Mouse (Mus musculus): ENCODE data around the gene Agbl4. TPM values are rescaled to one million over a fixed set of nuclear protein-coding genes. Genes with fewer than 3 reads are reported as not detected.

Gene Agbl4
- polyA plus RNA-seq, 1 experiment from 2014 or later, result 0.81 TPM

DNA sequence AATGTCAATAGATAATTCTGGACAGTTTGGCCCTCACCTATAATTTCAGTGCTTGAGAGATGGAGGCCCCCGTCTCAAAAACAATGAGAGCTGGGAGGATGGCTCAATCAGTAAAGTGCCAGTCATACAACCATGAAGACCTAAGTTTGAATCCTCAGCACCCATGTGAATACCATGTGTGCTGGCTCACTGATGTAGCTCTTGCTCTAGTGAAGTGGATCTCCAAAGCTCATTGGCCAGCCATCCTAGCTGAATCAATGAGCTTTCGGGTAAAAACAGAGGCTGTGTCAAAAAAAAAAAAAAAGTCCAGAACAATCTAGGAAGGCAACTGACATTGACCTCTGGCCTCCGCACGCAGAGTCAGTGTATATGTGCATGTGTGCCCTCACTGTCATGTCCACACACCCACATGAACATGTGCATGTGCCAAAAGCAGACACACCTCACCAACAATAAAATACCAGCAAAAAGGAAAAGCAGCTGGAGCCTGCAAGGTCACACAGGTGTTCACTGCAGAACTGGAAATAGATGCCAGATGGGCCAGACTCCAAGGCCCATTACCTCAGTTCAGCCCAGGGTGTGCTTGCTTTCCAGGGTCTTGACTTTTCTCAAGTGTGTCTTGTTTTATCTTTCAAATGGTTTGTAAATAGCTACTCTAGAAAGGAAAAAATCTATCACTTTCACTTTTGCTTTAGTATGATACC is 1192.2 kb downstream of the Agbl4 start:
- no peaks in the 10 kb centered on the region for H3K4me1 ChIP-seq (ENCODE audit: control insufficient read depth, insufficient read depth, low read length)
- H3K27me3 ChIP-seq (replicated peaks; ENCODE audit: control insufficient read depth, insufficient read depth, low read length), result no peaks in the 10 kb centered on the region
- H3K9ac ChIP-seq (ENCODE audit: low read depth, low read length), result no peak overlapping the region
- H3K4me3 ChIP-seq (ENCODE audit: low read depth, low read length), result no peak overlapping the region
- H3K27ac ChIP-seq (replicated peaks; ENCODE audit: low read depth, low read length), result no peak overlapping the region
- 81% methylated on average over 4 of the region's 4 CpGs for whole genome bisulfite sequencing
- no peak overlapping the region for H3K4me2 ChIP-seq (ENCODE audit: low read depth, low read length)
- no peaks in the 10 kb centered on the region for H3K9me3 ChIP-seq (ENCODE audit: control insufficient read depth, low read length)
- no peak for ATAC-seq (ENCODE audit: low read depth)
- H3K36me3 ChIP-seq (ENCODE audit: control insufficient read depth, insufficient read depth, low read length), result no peaks in the 10 kb centered on the region
- no peak for DNase-seq (ENCODE audit: low spot score)

DNA sequence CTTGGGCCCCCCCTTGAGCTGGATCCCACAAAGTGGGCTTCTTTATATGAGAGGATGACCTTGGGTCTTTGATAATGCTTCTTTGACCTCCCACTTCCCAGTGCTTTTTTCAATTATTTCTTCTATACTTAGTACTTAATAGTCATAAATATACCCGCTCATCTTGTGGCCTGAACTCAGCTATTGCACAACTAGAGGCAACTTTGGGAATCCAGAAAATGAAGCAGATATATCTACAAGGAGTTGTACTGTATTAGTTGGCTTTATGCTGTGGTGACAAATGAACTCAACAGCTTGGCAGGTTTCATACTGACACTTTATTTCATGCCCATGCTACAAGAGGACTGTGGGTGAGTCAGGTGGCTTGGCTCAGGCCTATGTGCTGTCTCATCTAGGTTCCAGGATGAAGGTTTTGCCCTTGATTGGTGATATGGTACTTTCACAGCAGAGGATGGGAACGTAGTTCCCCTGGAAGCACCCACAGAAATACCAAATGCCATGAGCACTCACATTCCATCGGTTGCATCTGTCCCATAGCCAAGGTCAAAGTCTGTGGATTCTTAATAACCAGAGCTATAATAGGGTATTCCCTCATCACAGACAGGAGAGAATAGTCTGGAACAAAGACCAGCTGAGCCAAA is 1197.3 kb downstream of the Agbl4 start:
- Histone ChIP-seq H3K9ac (ENCODE audit: low read depth, low read length) (no peak overlapping the region), H3K27ac (replicated peaks; ENCODE audit: low read depth, low read length) (no peak overlapping the region), H3K4me2 (ENCODE audit: low read depth, low read length) (no peak overlapping the region), H3K4me3 (ENCODE audit: low read depth, low read length) (no peak overlapping the region), H3K4me1 (ENCODE audit: control insufficient read depth, insufficient read depth, low read length) (0 out of 2 replicates have a peak, but pooled peaks cover 4% of the 10 kb centered on the region), H3K27me3 (replicated peaks; ENCODE audit: control insufficient read depth, insufficient read depth, low read length) (no peaks in the 10 kb centered on the region), H3K9me3 (ENCODE audit: control insufficient read depth, low read length) (no peaks in the 10 kb centered on the region), H3K36me3 (ENCODE audit: control insufficient read depth, insufficient read depth, low read length) (no peaks in the 10 kb centered on the region)
- 84% methylated on average over 3 of the region's 3 CpGs for whole genome bisulfite sequencing
- no peak for ATAC-seq (ENCODE audit: low read depth)
- no peak for DNase-seq (ENCODE audit: low spot score)

DNA sequence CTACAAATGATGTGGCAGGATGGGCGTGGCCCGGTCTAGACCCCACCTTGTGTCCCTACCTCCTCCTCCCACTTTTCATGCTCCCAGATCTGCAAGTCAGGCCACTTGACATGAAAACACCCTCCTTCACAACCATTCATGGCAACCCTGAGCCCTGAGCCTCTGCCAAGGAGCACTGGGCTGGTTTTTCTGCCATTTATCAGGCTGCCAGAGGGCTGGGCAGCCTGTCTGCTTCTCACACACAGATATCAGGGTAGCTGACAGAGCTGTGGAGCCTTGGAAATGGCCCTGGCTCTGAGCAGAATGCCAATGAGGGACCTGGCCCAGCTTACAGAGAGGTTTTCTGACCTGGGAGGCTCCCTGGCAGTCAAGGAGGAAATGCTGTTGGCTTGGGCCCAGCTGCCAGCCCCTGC is 1199.8 kb downstream of the Agbl4 start:
- Histone ChIP-seq H3K4me1 (ENCODE audit: control insufficient read depth, insufficient read depth, low read length) (0 out of 2 replicates have a peak, but pooled peaks cover 4% of the 10 kb centered on the region), H3K27me3 (replicated peaks; ENCODE audit: control insufficient read depth, insufficient read depth, low read length) (no peaks in the 10 kb centered on the region), H3K9me3 (ENCODE audit: control insufficient read depth, low read length) (no peaks in the 10 kb centered on the region), H3K36me3 (ENCODE audit: control insufficient read depth, insufficient read depth, low read length) (no peaks in the 10 kb centered on the region), H3K9ac (ENCODE audit: low read depth, low read length) (no peak overlapping the region), H3K4me3 (ENCODE audit: low read depth, low read length) (no peak overlapping the region), H3K27ac (replicated peaks; ENCODE audit: low read depth, low read length) (no peak overlapping the region), H3K4me2 (ENCODE audit: low read depth, low read length) (no peak overlapping the region)
- WGBS, result 94% methylated on average over 2 of the region's 2 CpGs
- ATAC-seq (ENCODE audit: low read depth) (no peak), DNase-seq (ENCODE audit: low spot score) (peak; percentile 14)

DNA sequence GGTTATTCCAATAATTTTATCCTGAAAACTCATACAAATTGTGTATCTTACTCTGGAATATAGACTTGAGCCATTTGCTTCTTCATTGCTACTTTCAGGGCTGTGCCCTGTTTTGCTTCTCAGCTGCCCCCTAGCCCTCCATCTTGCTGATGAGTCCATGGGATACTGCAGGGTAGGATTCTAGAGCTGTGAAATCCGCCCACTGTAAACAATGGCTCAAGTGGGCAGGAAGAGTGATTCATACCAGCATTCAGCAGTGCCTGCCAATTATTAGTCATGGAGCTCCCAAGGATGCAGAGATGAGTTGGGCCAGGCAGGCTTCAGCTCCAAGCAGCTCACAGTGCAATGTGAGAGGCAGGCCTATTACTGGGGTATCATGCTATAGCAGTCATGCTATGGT is 1200.5 kb downstream of the Agbl4 start:
- H3K27me3 ChIP-seq (replicated peaks; ENCODE audit: control insufficient read depth, insufficient read depth, low read length), result no peaks in the 10 kb centered on the region
- H3K4me3 ChIP-seq (ENCODE audit: low read depth, low read length), result no peak overlapping the region
- ATAC-seq (ENCODE audit: low read depth) (peak; percentile 37; the same call in 1 of the 2 replicates), DNase-seq (ENCODE audit: low spot score) (peak; percentile 26)
- H3K27ac ChIP-seq (replicated peaks; ENCODE audit: low read depth, low read length), result no peak overlapping the region
- WGBS, result 52% methylated on average over 1 of the region's 1 CpGs
- H3K9ac ChIP-seq (ENCODE audit: low read depth, low read length), result no peak overlapping the region
- H3K9me3 ChIP-seq (ENCODE audit: control insufficient read depth, low read length), result no peaks in the 10 kb centered on the region
- no peaks in the 10 kb centered on the region for H3K36me3 ChIP-seq (ENCODE audit: control insufficient read depth, insufficient read depth, low read length)
- H3K4me1 ChIP-seq (ENCODE audit: control insufficient read depth, insufficient read depth, low read length), result 0 out of 2 replicates have a peak, but pooled peaks cover 4% of the 10 kb centered on the region
- H3K4me2 ChIP-seq (ENCODE audit: low read depth, low read length), result no peak overlapping the region

DNA sequence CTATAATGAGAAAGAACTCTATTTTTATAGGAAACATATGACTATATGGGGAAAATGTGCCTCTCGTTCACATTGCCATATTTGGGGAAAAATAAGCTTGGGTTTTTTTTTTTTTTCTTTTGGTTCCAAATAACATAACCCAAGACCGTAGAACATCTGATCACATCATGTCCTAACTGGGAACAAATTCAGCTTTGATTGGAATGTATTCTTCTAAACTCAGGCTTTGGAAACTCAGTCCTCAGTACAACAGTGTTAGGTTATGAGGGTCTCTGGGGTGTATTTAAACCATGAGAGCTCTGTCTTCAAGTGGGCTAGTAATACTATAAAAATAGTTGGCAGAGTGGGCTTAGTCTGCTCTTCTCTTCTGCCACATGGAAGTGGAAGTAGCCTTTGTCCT is 1205.7 kb downstream of the Agbl4 start:
- H3K4me1 ChIP-seq (ENCODE audit: control insufficient read depth, insufficient read depth, low read length), result no peaks in the 10 kb centered on the region
- 51% methylated on average over 2 of the region's 2 CpGs for WGBS
- H3K4me2 ChIP-seq (ENCODE audit: low read depth, low read length), result no peak overlapping the region
- H3K9me3 ChIP-seq (ENCODE audit: control insufficient read depth, low read length), result no peaks in the 10 kb centered on the region
- H3K36me3 ChIP-seq (ENCODE audit: control insufficient read depth, insufficient read depth, low read length), result no peaks in the 10 kb centered on the region
- ATAC-seq (ENCODE audit: low read depth), result no peak
- H3K9ac ChIP-seq (ENCODE audit: low read depth, low read length), result no peak overlapping the region
- peak overlapping the region; percentile 67; the same call in 1 of the 2 replicates for H3K27ac ChIP-seq (replicated peaks; ENCODE audit: low read depth, low read length)
- peak; percentile 64 for DNase-seq (ENCODE audit: low spot score)
- no peak overlapping the region for H3K4me3 ChIP-seq (ENCODE audit: low read depth, low read length)
- H3K27me3 ChIP-seq (replicated peaks; ENCODE audit: control insufficient read depth, insufficient read depth, low read length), result no peaks in the 10 kb centered on the region

DNA sequence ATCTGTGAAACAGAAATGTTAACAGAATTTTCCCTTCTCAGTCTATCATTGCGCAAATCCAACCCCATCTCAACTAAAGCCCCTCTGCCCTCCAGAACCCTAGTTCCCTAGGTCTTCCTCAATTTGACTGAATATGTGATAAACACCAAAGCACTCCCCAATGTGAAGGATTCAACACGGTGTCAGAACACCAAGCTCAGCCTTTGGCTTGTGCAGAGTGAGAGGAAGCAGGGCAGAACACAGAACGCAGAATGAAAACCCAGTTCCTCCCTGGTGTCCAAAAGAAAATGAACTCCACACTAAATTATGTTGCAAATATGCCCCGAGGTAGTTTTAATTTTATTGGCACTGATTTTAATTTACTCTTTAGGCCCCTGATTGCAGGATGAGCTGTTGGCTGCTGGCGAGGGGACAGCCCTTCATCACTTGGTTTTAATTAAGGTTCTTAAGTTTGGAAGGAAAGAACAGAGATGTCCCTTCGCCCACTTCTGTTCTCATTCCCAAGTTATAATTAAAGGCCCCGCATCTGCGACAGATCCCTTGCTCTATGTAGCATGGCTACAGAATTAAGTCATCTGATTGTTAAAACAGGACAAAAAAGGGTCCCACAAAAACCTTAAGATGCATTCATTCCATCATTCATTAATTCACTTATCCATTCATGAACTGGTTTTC is 1210.5 kb downstream of the Agbl4 start:
- Histone ChIP-seq H3K9ac (ENCODE audit: low read depth, low read length) (no peak overlapping the region), H3K4me3 (ENCODE audit: low read depth, low read length) (no peak overlapping the region), H3K4me2 (ENCODE audit: low read depth, low read length) (no peak overlapping the region), H3K4me1 (ENCODE audit: control insufficient read depth, insufficient read depth, low read length) (no peaks in the 10 kb centered on the region), H3K9me3 (ENCODE audit: control insufficient read depth, low read length) (no peaks in the 10 kb centered on the region), H3K36me3 (ENCODE audit: control insufficient read depth, insufficient read depth, low read length) (no peaks in the 10 kb centered on the region), H3K27me3 (replicated peaks; ENCODE audit: control insufficient read depth, insufficient read depth, low read length) (no peaks in the 10 kb centered on the region), H3K27ac (replicated peaks; ENCODE audit: low read depth, low read length) (no peak overlapping the region)
- ATAC-seq (ENCODE audit: low read depth), result no peak
- DNase-seq (ENCODE audit: low spot score), result no peak
- 60% methylated on average over 8 of the region's 8 CpGs for WGBS

DNA sequence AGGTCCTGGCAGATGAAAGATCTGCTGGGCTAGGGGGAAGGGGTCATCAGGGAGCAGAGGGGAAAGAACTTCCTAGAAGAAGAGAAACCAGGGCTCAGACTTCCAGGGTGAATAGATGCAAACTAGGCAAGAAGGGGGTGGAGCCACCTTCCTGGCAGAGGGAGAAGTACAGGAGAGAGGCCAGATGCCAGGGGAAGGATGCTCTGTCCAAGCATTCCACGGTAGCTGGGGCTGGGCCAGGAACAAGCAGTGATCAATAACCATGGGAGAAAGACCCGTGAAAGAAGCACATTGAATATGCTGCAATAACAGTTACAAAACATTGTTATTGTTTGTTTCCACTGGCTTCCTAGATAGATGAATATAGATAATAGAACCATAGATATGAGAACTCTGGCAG is 1224.4 kb downstream of the Agbl4 start:
- 41% methylated on average over 2 of the region's 2 CpGs for WGBS
- ATAC-seq (ENCODE audit: low read depth) (no peak), DNase-seq (ENCODE audit: low spot score) (no peak)
- Histone ChIP-seq H3K4me3 (ENCODE audit: low read depth, low read length) (no peak overlapping the region), H3K4me2 (ENCODE audit: low read depth, low read length) (no peak overlapping the region), H3K27me3 (replicated peaks; ENCODE audit: control insufficient read depth, insufficient read depth, low read length) (no peaks in the 10 kb centered on the region), H3K9me3 (ENCODE audit: control insufficient read depth, low read length) (no peaks in the 10 kb centered on the region), H3K27ac (replicated peaks; ENCODE audit: low read depth, low read length) (no peak overlapping the region), H3K9ac (ENCODE audit: low read depth, low read length) (no peak overlapping the region), H3K36me3 (ENCODE audit: control insufficient read depth, insufficient read depth, low read length) (no peaks in the 10 kb centered on the region), H3K4me1 (ENCODE audit: control insufficient read depth, insufficient read depth, low read length) (no peaks in the 10 kb centered on the region)

DNA sequence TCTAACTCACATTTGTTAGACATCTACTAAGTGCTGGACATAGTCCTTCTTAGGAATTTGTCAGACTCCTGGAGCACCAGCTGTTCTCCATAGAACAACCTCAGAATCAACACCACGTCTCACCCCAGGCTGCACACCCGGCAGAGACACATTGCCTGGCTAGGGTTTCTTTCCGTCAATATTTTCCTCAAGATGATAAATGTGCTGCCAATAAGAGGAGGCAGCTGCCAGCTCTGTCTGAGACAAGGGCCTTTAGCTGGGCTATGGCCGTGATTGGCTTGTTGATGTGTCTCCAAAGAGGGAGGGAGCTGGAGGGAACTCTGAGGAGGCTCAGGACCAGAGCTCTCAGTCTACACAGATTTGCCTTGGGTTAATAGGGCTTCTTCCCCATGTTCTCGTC is 1227.5 kb downstream of the Agbl4 start:
- WGBS, result 36% methylated on average over 5 of the region's 5 CpGs
- no peak overlapping the region for H3K4me2 ChIP-seq (ENCODE audit: low read depth, low read length)
- 0 out of 2 replicates have a peak overlapping the region, but pooled peaks have one; percentile 13 for H3K27ac ChIP-seq (replicated peaks; ENCODE audit: low read depth, low read length)
- DNase-seq (ENCODE audit: low spot score), result peak; percentile 46
- no peak overlapping the region for H3K4me3 ChIP-seq (ENCODE audit: low read depth, low read length)
- no peaks in the 10 kb centered on the region for H3K36me3 ChIP-seq (ENCODE audit: control insufficient read depth, insufficient read depth, low read length)
- H3K27me3 ChIP-seq (replicated peaks; ENCODE audit: control insufficient read depth, insufficient read depth, low read length), result no peaks in the 10 kb centered on the region
- H3K4me1 ChIP-seq (ENCODE audit: control insufficient read depth, insufficient read depth, low read length), result no peaks in the 10 kb centered on the region
- no peak for ATAC-seq (ENCODE audit: low read depth)
- no peaks in the 10 kb centered on the region for H3K9me3 ChIP-seq (ENCODE audit: control insufficient read depth, low read length)
- H3K9ac ChIP-seq (ENCODE audit: low read depth, low read length), result no peak overlapping the region
